Mouse (Mus musculus): Measurements from ENCODE around the gene Med25. TPM values are rescaled to one million over a fixed set of nuclear protein-coding genes. Genes with fewer than 3 reads are reported as not detected.

Med25 gene
- polyA plus RNA-seq, 1 experiment from 2014 or later = 118 TPM

DNA sequence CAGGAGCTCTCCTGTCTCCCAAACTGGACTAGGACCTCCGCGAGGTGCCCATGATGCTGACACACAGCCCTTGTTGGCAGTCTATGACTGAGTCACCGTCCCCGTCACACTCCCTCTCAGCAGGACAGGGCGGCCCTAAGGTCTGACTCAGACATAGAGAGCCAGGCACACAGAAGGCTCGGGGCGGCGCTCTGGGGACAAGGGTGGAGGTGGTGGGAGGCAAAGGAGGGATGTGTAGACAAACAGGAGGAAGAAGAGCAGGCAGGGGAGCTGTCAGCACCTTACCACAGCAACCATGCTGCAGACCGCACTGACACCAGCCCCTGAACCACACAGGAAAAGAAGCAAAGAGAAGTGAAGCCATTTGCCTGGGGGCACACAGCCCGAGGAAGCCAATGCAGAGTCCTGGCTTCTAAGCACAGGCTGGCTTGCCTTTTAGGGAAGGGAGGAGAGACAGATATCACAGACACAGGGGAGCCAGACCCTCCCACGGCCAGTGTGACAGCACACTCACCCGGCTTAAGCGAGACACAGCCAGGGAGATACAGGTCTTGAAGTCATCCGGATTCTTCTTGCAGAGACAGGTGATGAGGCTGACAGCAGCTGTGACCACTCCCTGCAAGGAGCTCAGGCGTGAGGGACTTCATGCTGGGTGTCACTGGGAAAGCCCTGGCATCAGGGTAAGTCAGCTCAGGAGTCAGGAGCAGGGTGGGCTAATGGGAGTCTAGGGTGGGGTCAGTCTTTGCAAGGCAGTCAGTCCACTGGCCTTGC lies 16.4 kb upstream of the Med25 start:
- Histone ChIP-seq H3K4me1 (no peaks in the 10 kb centered on the region), H3K36me3 (peaks cover 100% of the 10 kb centered on the region), H3K9me3 (no peaks in the 10 kb centered on the region), H3K27ac (no peak overlapping the region), H3K4me2 (replicated peaks) (no peak overlapping the region), H3K4me3 (no peak overlapping the region), H3K27me3 (no peaks in the 10 kb centered on the region), H3K9ac (no peak overlapping the region)
- 91% methylated on average over 15 of the region's 15 CpGs for WGBS
- no peak for ATAC-seq (ENCODE audit: low FRiP score, low read depth)

DNA sequence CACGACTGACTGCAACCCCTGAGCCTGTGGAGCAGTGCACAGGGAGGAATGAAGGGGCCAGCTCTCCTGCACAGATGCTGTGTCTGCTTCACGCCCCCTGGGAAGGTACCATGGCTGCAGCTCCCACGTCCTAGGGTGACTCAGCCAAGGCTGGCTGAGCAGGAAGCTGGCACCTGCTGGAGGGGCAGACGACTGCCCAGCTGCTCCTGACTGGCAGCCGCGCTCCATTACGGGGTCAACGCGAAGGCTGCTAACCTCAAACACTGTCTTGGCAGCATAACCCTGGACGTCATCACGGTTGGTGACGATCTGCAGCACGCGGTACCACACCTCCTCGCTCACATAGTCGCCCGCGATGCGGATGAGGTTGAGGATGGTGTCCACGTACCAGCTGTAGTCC lies 12.9 kb upstream of the Med25 start:
- no peaks in the 10 kb centered on the region for H3K27me3 ChIP-seq
- H3K27ac ChIP-seq = no peak overlapping the region
- no peak overlapping the region for H3K9ac ChIP-seq
- ATAC-seq (ENCODE audit: low FRiP score, low read depth) = no peak
- H3K4me2 ChIP-seq (replicated peaks) = no peak overlapping the region
- peaks cover 92% of the 10 kb centered on the region for H3K36me3 ChIP-seq
- WGBS = 91% methylated on average over 20 of the region's 20 CpGs
- peaks cover 12% of the 10 kb centered on the region for H3K4me1 ChIP-seq
- no peak overlapping the region for H3K4me3 ChIP-seq
- no peaks in the 10 kb centered on the region for H3K9me3 ChIP-seq

DNA sequence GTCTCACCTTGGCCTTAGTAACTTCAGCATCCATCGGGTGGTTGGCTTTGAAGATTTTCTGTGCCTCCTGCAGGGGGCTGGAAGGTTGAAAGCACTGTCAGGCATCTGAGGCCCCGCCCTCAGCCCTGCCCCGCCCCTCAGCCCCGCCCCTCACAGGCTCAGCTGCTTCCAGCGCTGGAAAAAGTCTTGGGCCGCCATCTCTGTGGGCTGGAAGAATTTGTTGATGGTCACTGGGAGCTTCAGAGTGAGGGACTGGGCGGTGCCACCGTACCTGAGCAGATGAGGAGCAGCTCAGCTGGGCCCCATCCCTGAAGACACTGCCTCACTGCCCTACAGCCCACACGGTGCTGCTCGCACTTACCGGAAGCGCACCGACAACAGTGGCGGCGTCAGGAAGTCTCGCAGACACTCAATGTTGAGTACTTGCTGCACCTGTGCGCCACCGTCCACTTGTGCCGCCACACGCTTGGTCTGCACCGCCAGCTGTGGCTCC lies 8.8 kb upstream of the Med25 start:
- 16% methylated on average over 21 of the region's 21 CpGs for WGBS
- peaks cover 73% of the 10 kb centered on the region for H3K36me3 ChIP-seq

DNA sequence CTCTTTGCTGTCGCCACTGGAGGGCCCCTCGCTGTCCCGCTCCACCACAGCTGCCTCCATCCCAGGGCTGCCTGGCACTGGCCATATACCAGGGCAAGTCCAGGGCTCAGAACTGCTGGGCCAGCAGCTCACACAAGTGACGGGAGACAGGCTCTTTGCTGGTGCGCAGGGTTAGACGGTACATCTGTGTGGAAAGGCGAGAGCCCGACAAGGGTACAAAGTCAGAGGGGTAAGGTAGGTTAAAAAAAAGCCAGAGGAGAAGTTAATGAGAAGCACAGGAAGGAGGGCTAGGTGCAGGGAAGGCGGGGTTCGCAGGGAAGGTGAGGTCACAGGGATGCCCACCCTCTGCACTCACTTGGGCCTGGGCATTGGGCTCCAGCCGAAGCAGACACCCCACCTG lies 8.1 kb upstream of the Med25 start:
- no peak overlapping the region for H3K4me3 ChIP-seq
- ATAC-seq (ENCODE audit: low FRiP score, low read depth) = no peak
- no peaks in the 10 kb centered on the region for H3K9me3 ChIP-seq
- no peak overlapping the region for H3K27ac ChIP-seq
- H3K36me3 ChIP-seq = peaks cover 66% of the 10 kb centered on the region
- WGBS = 88% methylated on average over 11 of the region's 11 CpGs
- H3K4me2 ChIP-seq (replicated peaks) = no peak overlapping the region
- peaks cover 29% of the 10 kb centered on the region for H3K4me1 ChIP-seq
- H3K9ac ChIP-seq = no peak overlapping the region
- no peaks in the 10 kb centered on the region for H3K27me3 ChIP-seq

More for the DNA sequence above, 8.8 kb upstream of the Med25 start:
- peak overlapping the region; percentile 28 for H3K4me3 ChIP-seq
- peak; percentile 41 for ATAC-seq (ENCODE audit: low FRiP score, low read depth)
- H3K4me2 ChIP-seq (replicated peaks) = peak overlapping the region; percentile 58
- H3K4me1 ChIP-seq = peaks cover 29% of the 10 kb centered on the region
- no peaks in the 10 kb centered on the region for H3K9me3 ChIP-seq
- H3K27me3 ChIP-seq = no peaks in the 10 kb centered on the region
- H3K9ac ChIP-seq = peak overlapping the region; percentile 46; the same call in 1 of the 2 replicates
- peak overlapping the region; percentile 16 for H3K27ac ChIP-seq

DNA sequence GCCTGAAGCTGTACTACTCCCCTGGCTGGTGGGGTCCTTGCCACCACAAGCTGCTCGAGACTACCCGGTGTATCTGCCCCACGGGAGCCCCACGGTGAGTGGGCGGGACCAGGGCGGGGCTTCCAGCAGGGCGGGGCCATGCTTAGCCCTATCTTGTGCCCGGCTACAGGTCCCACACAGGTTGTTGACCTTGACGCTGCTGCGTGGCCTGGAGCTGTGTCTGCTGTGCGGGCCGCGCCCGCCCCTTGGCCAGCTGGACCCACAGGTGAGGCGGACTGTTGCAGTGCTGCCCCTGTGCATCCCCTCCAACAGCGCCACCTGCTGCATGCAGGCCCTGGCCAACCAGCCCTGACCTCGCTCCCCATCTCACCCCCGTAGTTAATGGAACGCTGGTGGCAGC lies 6.1 kb upstream of the Med25 start:
- H3K4me2 ChIP-seq (replicated peaks) = no peak overlapping the region
- no peak overlapping the region for H3K27ac ChIP-seq

DNA sequence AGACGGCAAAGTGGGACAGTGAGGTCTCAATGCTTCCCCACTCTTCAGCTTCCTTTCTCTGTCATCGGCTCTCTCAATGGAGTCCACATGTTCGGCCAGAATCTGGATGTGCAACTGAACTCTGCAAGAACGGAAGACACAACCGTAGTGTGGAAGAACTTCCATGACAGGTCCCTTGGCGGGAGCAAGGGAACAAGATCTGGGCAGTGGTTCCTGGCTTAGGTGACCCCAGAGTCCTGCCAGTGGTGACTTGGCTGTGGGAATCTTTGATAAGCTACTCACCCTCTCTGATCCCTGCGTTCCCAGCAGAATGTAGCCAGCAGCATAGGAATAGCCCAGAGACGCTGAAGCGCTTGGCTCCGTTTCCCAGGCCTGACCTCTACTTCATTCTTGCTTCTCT lies 4.0 kb upstream of the Med25 start:
- H3K36me3 ChIP-seq = peaks cover 30% of the 10 kb centered on the region
- peak overlapping the region; percentile 64 for H3K4me3 ChIP-seq
- no peaks in the 10 kb centered on the region for H3K27me3 ChIP-seq
- no peak for ATAC-seq (ENCODE audit: low FRiP score, low read depth)
- H3K4me2 ChIP-seq (replicated peaks) = peak overlapping the region; percentile 80
- H3K9me3 ChIP-seq = no peaks in the 10 kb centered on the region
- WGBS = 41% methylated on average over 10 of the region's 10 CpGs
- peaks cover 41% of the 10 kb centered on the region for H3K4me1 ChIP-seq
- peak overlapping the region; percentile 86 for H3K27ac ChIP-seq
- H3K9ac ChIP-seq = peak overlapping the region; percentile 82

More for the DNA sequence above, 6.1 kb upstream of the Med25 start:
- H3K4me3 ChIP-seq = no peak overlapping the region
- WGBS = 36% methylated on average over 19 of the region's 19 CpGs
- H3K4me1 ChIP-seq = peaks cover 38% of the 10 kb centered on the region
- no peaks in the 10 kb centered on the region for H3K27me3 ChIP-seq
- H3K9ac ChIP-seq = no peak overlapping the region
- ATAC-seq (ENCODE audit: low FRiP score, low read depth) = no peak
- H3K36me3 ChIP-seq = peaks cover 46% of the 10 kb centered on the region
- H3K9me3 ChIP-seq = no peaks in the 10 kb centered on the region

DNA sequence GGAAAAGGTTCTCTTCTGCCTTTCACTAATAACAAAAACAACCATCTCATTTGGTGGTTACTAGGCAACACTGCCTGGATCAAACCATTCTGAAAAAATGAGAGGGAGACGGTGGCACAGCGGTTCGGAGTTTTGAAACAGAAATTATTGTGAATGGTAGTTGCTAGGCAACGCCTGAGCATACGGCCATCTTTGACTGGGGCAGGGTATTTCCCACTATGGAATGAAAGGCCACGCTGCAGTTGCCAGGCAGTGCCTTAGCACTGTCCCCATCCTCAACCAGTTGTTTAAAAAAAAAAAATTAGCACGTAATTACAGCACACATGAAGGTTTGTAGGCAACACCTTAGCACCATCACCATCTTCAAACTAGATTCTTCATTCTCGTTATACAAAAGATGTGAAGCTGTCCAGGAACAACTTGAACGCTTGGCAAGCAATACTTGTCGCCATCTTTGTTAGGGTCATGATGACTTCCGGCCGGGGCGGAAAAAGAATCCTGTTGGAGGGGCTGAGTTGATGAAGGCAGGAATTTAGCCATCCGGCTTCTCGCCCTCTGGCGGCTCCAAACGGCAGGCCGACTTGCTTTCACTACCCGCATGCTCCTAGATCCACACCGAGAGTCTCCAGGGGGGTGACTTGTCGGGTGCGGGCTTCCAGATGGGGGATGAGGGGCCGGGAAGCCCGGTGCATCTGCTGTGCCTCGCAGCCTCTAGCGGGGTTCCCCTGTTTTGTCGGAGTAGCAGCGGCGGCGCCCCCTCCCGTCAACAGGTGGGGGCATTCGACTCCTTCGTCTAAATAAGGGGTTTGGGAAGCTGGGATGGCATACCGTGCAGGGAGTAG lies 3.3 kb upstream of the Med25 start, which contains the start of gene Fuz:
TSS of gene Fuz (plus strand) at position 487 of the 842 bp plus-strand sequence.
- WGBS = 1% methylated on average over 34 of the region's 34 CpGs
- H3K9ac ChIP-seq = peak within 1 kb of the TSS; percentile 82
- H3K4me3 ChIP-seq = peak within 1 kb of the TSS; percentile 64
- H3K36me3 ChIP-seq = peaks cover 28% of the 10 kb centered on the region
- peak within 1 kb of the TSS; percentile 80 for H3K4me2 ChIP-seq (replicated peaks)
- no peaks in the 10 kb centered on the region for H3K9me3 ChIP-seq
- peak; percentile 70 for ATAC-seq (ENCODE audit: low FRiP score, low read depth)
- H3K4me1 ChIP-seq = peaks cover 41% of the 10 kb centered on the region
- H3K27me3 ChIP-seq = no peaks in the 10 kb centered on the region
- H3K27ac ChIP-seq = peak within 1 kb of the TSS; percentile 86

DNA sequence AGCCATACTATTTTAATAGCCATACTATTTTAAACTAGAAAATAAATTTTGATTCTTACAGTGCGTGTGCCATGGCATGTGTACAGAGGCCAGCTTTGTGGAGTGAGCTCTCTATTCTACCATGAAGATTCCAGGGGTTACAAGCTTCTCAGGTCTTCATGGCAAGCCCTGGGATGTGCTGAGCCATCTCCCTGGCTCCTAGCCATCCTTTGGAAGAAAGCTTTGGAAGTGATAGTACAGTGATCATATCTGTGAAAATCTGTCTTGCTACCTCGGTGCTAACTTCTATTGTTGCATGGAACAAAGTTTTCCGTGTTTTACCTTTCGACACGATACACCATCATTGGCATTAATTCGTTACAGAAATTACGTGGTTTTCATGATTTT lies 2.7 kb upstream of the Med25 start:
- Histone ChIP-seq H3K9ac (no peak overlapping the region), H3K9me3 (no peaks in the 10 kb centered on the region), H3K4me2 (replicated peaks) (peak overlapping the region; percentile 80), H3K36me3 (peaks cover 28% of the 10 kb centered on the region), H3K27me3 (no peaks in the 10 kb centered on the region), H3K27ac (peak overlapping the region; percentile 86), H3K4me1 (peaks cover 47% of the 10 kb centered on the region), H3K4me3 (peak overlapping the region; percentile 64)
- ATAC-seq (ENCODE audit: low FRiP score, low read depth) = no peak
- WGBS = 68% methylated on average over 7 of the region's 7 CpGs

DNA sequence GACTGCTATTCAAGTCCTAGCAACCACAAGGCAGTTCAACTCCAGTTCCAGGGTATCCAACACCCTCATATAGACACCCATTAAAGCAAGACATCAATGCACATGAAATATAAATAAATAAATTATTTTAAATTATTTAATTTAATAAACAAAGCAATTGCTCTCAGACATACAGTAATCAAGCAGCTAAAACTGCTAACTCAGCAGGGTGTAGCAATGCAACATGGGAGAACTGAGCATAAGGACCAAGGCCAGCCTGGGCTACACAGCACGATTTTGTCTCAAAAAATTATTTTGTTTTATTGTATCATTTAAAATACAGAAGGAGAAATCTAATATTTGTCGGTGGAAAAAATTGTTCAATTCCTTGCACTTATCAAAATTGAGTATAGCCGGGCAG lies 1.7 kb upstream of the Med25 start:
- ATAC-seq (ENCODE audit: low FRiP score, low read depth) = no peak
- H3K27me3 ChIP-seq = no peaks in the 10 kb centered on the region
- H3K4me3 ChIP-seq = no peak overlapping the region
- no peak overlapping the region for H3K4me2 ChIP-seq (replicated peaks)
- peaks cover 24% of the 10 kb centered on the region for H3K36me3 ChIP-seq
- no peak overlapping the region; the same call in 1 of the 2 replicates for H3K27ac ChIP-seq
- H3K4me1 ChIP-seq = peaks cover 47% of the 10 kb centered on the region
- H3K9ac ChIP-seq = no peak overlapping the region
- 82% methylated on average over 3 of the region's 3 CpGs for WGBS
- H3K9me3 ChIP-seq = no peaks in the 10 kb centered on the region

DNA sequence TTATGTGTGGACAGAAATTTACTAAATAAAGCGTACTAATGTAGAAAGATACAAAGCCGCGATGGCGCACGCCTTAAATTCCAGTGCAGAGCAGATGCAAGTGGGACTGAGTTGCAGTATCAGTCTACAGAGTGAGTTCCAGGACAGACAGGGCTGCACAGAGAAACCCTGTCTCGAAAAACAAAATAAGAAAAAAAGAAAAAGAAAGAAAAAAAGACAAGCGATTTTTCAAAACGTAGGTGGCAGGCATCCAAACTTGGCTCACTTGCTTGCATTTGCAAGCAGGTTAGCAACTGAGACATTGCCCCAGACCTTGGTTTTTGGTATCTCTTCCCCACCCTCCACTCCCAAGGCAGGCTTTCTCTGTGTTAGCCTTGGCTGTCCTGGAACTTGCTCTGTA lies 685 bp upstream of the Med25 start:
- Histone ChIP-seq H3K4me2 (replicated peaks) (peak overlapping the region; percentile 97), H3K4me3 (peak overlapping the region; percentile 88; the same call in 1 of the 2 replicates), H3K9me3 (no peaks in the 10 kb centered on the region), H3K9ac (no peak overlapping the region), H3K27me3 (no peaks in the 10 kb centered on the region), H3K36me3 (peaks cover 25% of the 10 kb centered on the region), H3K4me1 (peaks cover 40% of the 10 kb centered on the region), H3K27ac (peak overlapping the region; percentile 91)
- WGBS = 27% methylated on average over 8 of the region's 8 CpGs
- ATAC-seq (ENCODE audit: low FRiP score, low read depth) = no peak

DNA sequence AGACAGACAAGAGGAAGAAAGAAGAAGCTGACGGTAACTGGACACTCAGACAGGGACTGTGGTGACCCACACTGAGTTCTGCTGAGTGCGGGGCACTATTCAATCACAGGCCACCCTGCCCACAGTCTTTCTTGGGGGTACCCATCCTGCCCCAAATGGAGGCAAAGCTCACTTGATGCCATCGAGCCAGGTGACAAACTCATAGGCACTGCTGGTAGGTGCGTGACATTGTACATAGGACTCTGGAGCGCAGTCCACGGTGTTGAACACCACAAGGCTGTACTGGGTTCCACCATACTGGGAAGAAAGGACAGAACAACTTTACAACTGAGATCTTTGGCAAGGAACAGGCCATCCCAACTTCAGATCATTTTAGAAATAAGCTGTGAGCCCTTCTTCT lies 901 bp downstream of the Med25 start:
- Histone ChIP-seq H3K27ac (peak overlapping the region; percentile 95; the same call in 1 of the 2 replicates), H3K27me3 (no peaks in the 10 kb centered on the region), H3K9ac (peak overlapping the region; percentile 95), H3K4me2 (replicated peaks) (peak overlapping the region; percentile 97), H3K4me1 (peaks cover 32% of the 10 kb centered on the region), H3K4me3 (peak overlapping the region; percentile 88), H3K9me3 (no peaks in the 10 kb centered on the region), H3K36me3 (peaks cover 34% of the 10 kb centered on the region)
- WGBS = 30% methylated on average over 6 of the region's 6 CpGs
- ATAC-seq (ENCODE audit: low FRiP score, low read depth) = no peak

DNA sequence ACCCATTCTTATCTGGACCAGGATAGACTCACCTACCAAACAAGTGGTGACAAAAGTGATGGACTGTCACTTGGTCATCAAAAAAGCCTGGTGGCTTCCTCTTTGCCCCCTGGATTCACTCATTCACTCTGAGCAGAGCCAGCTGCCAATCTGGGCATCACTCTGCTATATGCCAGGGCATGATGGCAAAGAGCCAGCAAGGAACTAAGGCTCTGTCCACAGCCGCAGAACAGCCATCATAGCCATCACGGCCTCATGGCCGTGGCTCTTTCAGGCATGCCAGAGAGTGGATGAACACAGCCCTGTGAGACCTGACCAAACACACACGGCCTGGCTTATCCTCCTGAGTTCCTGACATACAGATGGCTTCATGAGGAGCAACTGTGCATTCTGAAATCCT lies 1.8 kb downstream of the Med25 start:
- 92% methylated on average over 4 of the region's 4 CpGs for WGBS
- H3K27ac ChIP-seq = no peak overlapping the region
- peak overlapping the region; percentile 88 for H3K4me3 ChIP-seq
- no peaks in the 10 kb centered on the region for H3K9me3 ChIP-seq
- peaks cover 43% of the 10 kb centered on the region for H3K36me3 ChIP-seq
- no peaks in the 10 kb centered on the region for H3K27me3 ChIP-seq
- H3K4me1 ChIP-seq = peaks cover 30% of the 10 kb centered on the region
- peak overlapping the region; percentile 95 for H3K9ac ChIP-seq
- ATAC-seq (ENCODE audit: low FRiP score, low read depth) = no peak
- H3K4me2 ChIP-seq (replicated peaks) = peak overlapping the region; percentile 97

All from limb, embryonic 13.5 days (tissue).